Mouse (Mus musculus): Measurements from ENCODE around the gene Mboat7.

Mboat7 gene

DNA sequence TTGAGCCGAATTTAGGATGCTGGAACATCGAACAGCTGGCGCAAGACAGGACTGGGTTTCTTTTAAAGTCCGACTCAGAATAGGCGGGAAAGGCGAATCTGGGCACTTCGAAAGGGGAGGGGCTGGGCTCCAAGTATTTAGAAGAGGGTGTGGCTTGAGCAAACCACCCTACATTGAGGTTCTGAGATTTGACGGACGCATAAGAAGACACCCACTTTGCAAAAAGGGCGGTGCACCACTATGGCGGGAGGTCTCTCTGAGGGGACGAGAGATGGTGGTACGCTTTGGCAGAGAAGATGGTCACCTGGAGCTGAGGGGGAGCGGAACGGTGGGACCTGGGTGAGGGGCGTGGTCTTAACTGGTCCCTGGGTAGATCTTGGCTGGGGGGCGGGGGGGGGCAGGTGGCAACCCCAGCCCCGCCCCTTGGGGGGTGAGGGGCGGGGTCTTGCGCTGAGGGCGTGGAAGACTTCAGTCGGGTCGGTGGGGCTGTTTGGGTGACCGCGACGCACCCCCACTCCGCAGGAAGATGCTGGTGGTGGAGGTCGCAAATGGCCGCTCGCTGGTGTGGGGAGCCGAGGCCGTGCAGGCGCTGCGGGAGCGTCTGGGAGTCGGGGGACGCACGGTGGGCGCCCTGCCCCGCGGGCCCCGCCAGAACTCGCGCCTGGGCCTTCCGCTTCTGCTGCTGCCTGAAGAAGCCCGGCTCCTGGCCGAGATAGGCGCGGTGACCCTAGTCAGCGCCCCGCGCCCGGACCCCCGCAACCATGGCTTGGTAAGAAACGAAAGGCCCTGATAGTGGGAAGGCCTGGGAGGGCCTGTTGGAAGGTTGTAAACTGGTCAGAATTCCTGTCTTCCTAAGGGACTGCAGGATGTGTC, 989 bp upstream of the Mboat7 start:
- in situ Hi-C loops (cut with MboI, MseI): loop anchor here (25.0 kb wide), 1 partner anchor 1368 kb away; the partner anchor contains the start of genes U2af2 and Zfp580

DNA sequence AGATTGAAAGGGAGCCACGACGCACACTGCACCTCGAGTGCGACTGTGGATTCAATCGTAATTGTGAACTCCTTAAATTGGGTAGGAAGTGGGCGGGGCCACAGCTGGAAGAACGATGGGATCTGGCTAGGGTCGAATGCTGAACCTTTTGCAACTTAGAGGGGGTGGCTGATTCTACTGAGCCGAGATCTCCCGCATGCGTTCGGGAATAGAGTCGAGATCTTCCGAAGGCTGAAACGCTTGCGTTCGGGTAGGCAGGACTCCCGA, 419 bp upstream of the Mboat7 start:
- in situ Hi-C loops (cut with MboI, MseI): loop anchor here (25.0 kb wide), 1 partner anchor 1369 kb away; the partner anchor contains the start of genes U2af2 and Zfp580

DNA sequence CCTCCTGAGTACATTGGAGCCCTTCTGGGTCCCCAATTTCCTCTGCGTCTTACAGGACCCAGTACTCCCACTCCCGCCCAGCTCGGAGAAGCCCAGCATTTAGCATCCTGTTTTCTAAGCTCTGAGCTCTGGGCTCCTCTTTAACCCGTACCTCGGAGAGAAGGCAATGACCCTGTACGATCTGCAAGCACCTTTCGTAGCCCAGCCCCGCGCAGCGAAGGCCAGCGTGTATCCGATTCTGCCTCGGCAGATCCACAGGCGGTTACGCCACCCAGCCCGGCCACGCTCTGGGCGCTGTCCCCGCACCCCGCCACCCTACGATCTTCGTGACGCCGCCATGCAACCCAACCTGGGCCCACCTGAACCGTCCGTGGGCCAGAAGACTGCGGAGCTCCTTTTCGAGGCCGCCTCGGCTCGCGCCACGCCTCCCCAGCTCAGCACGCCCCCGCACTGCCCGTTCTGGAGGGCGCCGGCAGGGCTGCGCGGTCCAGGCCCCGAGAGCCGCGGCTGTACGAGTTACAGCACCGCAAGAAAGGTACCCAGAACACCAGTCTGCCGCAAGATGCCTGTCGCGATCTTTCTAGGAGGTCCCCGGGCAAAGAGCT, 839 bp downstream of the Mboat7 start, which contains the start of gene Tsen34:
Tsen34 (plus strand) TSS at position 482 of the 605 bp plus-strand sequence.
- in situ Hi-C loops (cut with MboI, MseI): loop anchor here (25.0 kb wide), 1 partner anchor 1370 kb away; the partner anchor contains the start of genes U2af2 and Zfp580

DNA sequence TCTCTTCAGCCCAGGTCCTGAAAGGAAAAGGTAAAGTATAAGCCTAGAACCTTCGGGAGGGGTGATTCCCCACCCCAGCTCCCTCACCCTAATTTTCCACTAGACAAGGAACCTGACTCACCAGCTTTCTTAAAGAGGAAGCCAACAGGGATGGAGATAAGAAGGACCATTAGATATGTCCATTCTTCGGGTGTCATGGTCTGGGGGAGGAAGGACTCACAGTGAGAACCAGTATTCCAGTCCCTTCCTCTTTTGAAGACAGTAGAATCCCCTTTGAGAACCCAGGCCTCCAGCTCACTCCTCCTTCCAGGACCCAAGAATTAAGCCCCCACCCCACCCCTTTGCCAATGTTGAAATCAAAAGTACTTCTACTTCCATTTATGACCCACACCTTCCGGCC, 1.4 kb downstream of the Mboat7 start:
- in situ Hi-C loops (cut with MboI, MseI): loop anchor here (25.0 kb wide), 1 partner anchor 1370 kb away; the partner anchor contains the start of genes U2af2 and Zfp580

DNA sequence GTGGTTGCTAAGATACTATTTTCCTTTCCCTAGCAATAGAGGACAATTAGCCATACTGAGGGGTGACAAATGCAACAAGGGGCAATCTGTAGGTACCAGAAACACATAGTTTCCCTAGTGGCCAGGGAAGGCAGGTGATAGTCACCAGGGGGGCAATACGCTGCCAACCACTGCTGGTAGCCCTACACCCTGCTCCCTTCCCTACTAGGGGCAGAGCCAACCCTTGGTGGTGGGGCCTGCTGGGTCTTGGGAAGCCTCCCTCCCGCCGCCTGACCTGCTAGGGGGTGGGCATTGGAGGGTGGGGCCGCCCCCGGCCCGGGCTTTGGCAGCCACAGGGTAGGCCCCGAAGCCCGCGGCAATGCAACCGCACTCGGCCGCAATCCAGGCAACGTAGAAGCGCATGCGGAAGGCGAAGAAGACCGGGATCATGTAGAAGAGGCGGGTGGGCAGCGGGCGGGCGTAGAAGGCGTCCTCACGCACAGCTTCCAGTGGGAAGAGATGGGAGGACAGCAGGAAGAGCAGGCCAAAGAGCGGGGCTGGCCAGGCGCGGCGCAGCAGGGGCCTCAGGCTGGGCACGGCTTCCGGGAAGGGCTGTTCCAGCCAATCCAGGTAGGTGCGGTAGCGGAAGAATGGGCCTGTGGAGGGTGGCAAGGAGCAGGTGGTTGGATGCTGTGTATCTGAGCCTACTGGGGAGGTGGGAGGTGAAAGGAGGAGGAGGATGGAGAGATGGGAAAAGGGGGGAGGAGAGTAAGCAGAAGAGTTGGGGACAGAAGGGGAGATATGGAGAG, 7.7 kb downstream of the Mboat7 start:
- in situ Hi-C loops (cut with MboI, MseI): loop anchor here (25.0 kb wide), 1 partner anchor 1377 kb away; the partner anchor contains the start of genes U2af2 and Zfp580

DNA sequence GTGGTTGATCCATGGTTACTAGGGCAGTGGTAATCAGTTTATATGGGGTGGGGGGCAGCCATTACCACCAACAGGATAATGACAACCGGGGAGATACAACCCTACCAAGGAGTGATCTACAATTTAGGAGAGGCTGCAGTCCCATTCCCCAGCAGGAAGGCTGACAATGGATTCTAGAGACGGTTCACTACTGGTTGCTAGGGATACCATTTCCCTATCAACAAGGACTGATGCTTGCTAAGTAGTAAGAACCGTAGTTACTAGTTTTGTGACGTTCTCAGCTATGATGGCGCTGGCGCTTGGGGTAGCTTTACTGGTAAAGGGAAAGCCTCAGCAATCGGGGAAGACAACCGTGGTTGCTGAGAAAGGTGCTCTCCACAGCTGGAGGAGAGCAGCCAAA, 8.6 kb downstream of the Mboat7 start:
- in situ Hi-C loops (cut with MboI, MseI): loop anchor here (25.0 kb wide), 1 partner anchor 1378 kb away; the partner anchor contains the start of genes U2af2 and Zfp580

DNA sequence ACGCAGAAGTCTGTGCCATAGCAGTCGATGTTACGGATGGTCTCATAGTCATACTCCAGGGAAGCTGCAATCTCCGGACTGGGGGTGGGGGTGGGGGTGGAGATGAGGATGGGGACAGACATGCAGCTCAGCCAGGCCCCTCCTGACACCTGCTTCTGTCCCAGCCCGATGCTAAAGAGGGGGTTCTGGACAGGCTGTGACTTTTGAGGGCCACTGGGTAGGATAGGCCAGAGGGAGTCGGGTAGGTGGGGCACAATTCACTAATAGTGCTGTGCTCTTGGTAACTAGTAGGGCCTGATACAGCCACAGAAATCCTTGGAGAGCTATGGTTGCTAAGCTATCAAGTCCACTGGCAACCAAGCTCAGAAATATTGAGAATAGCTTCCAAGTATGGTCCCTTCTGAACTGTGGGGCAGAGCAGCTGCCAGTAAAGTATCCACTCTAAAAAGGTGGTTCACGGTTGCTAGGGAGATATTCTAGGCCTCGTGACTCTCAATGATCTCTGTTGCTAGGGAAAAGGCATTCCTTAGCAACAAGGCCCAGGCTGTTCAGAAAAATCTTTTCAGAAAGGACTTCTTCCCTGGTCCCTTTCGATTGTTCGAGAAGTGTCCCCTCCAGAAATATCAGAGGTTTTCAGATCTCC, 9.3 kb downstream of the Mboat7 start:
- in situ Hi-C loops (cut with MboI, MseI): loop anchor here (25.0 kb wide), 1 partner anchor 1378 kb away; the partner anchor contains the start of genes U2af2 and Zfp580

DNA sequence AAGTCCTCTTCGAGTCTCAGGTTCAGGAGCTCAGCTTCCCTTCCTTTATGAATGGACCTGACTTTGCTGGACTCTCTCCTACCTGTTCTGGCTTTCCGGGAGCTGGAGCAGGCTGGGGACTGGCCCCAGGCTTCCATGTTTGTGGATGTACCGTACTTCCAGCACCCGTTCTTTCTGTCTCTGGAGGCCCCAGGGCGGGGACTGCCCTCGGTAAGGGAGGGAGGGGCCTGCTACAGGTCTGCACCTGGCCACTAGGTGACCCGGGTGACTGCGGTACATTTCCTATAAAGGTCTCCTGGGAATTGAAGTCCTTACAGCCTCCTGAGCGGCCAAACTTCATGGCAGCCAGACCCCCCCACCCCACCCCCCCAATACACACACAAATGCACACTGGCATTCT, 16.0 kb downstream of the Mboat7 start, which contains the start of gene Tmc4:
Tmc4 (minus strand) TSS at position 212 of the 400 bp plus-strand sequence.
- in situ Hi-C loops (cut with MboI, MseI): loop anchor here (25.0 kb wide), 1 partner anchor 1385 kb away; the partner anchor contains the start of genes U2af2 and Zfp580

DNA sequence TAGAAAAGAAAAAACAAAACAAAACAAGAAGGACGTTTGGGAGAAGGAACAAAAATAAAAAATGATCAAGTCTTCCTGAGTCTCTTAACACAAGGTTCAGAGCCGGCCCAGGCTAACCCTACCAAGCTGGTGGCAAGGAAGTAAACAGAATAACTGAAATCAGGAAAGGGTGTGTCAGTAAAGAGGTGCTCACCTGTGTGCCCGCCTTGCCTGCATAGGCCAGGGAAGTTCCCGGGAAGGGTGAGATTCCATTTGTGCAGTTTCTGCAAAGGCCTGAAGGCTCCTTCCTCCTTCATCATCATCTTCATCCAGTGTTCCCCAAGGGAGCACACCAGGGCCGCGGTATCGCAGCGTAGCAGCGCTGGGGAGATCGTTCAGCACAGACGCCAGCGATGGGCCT, 17.0 kb downstream of the Mboat7 start:
- in situ Hi-C loops (cut with MboI, MseI): loop anchor here (25.0 kb wide), 1 partner anchor 1386 kb away; the partner anchor contains the start of genes U2af2 and Zfp580

DNA sequence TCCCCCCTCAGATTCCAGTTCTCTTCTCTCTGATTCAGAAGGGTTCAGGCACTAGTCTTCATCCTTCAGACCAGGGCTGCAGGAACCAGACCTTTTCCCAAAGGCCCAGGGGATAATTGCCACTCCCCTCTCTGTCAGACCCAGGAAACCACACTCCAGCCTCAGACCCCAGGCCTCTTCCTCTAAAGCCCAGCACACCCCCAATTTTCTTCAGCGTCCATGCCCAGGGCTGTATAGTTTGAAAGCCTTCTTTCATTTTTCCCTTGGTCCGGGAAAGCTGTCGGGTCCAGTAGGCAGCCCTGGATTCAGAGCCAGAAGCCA, 18.1 kb downstream of the Mboat7 start:
- in situ Hi-C loops (cut with MboI, MseI): loop anchor here (25.0 kb wide), 1 partner anchor 1387 kb away; the partner anchor contains the start of genes U2af2 and Zfp580

DNA sequence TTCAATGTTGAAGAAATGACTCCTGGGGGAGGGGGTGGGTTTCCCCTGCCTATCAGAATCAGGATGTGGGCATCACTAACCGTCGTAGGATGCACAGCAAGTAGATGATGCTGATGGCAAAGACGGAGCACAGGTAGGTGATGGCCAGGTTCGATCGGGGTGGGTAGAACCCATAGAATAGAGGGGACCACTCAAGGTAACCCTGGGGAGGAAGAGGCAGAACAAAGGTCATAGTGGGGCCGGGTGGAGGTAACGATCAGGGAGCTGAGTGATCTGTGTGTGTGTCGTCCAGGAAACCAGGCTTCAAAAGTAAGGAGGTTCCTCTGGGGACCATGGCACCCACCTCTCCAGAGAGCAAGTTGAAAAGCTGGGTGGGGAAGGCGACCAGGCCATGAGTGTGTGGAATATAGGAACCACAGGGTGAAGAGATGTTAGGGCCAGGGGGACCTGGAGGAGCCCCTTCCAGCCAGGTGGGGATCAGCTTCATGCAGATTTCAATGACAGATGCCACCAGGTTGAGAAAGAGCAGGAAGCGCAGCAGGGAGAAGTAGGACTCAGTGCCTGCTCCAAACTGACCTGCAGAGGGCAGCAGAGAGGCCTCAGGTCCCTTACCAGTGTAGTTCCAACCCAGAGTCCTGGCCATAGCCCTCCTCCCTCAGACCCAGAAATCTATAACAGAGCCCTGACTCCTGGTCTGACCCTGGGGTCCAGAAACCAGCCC, 18.7 kb downstream of the Mboat7 start:
- in situ Hi-C loops (cut with MboI, MseI): loop anchor here (25.0 kb wide), 2 partner anchors 988 to 1388 kb away; partner anchors contain the start of genes Ppp6r1, U2af2 and Zfp580

DNA sequence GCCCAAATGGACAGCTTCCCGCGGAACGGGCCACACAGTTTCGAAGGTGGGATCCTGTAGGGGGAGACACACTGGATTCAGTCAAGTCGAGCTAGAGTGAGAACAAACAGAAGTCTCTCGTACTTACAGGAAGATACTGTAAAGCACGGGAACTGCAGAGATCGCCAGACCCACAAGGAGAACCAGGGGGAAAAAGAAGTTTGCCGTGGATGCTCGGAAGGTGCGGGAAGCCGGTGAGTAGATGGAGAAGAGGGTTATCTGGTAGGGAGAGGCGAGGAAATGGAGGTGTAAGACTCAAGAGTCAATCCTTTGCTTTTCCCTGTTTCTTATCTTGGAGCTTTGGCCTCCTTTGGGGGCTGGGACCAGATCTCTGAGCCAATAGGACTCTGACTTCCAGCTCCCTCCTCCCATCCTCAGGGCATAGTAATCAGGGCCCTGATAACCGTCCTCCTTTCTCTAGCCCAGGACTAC, 26.4 kb downstream of the Mboat7 start:
- in situ Hi-C loops (cut with MboI, MseI): loop anchor here (25.0 kb wide), 1 partner anchor 995 kb away; the partner anchor contains the start of gene Ppp6r1

DNA sequence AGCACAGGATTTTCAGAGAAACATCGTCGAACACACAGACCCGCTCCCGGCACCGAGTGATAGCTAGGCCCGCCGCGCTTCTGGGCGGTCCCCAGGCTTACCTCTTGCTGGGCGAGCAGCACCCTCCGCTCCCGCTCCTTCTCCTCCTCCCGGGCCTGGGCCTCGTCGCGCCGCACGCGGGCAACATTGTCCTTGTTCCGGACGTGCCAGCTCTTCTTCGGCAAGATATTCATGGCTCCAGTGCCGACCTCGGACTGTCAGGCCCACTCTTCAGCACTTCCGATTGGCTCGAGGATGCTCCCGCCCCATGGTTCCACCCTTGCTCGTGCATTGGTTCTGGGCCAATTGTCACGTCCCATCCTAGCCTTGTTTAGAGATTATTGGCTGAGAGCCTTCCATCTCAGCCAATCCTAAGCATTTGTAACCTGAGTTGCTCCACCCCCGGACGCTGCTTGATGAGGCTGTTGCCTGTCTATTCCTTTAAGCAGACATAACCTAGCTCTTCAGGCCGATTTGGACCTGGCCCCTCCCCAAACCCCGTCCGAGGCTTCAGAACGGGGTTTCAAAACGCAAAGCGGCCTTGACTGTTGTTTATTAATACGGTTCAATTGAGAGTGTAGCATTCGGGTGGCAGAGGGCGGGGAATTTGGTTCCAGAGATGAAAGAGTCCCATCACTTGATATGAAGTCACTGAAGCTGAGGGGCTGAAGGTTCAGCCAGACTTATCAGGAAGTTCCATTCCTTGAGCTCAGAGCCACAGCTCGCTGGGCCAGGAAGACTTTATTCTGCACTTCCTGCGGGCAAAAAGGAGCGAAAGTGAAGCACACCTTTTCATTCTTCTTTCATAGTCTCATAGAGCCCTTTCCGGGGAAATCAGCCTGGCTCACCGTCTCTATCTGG, 27.9 kb downstream of the Mboat7 start, which contains the start of gene Leng1:
Leng1 (minus strand) TSS at position 626 of the 900 bp plus-strand sequence.
- in situ Hi-C loops (cut with MboI, MseI): loop anchor here (25.0 kb wide), 1 partner anchor 997 kb away; the partner anchor contains the start of gene Ppp6r1

DNA sequence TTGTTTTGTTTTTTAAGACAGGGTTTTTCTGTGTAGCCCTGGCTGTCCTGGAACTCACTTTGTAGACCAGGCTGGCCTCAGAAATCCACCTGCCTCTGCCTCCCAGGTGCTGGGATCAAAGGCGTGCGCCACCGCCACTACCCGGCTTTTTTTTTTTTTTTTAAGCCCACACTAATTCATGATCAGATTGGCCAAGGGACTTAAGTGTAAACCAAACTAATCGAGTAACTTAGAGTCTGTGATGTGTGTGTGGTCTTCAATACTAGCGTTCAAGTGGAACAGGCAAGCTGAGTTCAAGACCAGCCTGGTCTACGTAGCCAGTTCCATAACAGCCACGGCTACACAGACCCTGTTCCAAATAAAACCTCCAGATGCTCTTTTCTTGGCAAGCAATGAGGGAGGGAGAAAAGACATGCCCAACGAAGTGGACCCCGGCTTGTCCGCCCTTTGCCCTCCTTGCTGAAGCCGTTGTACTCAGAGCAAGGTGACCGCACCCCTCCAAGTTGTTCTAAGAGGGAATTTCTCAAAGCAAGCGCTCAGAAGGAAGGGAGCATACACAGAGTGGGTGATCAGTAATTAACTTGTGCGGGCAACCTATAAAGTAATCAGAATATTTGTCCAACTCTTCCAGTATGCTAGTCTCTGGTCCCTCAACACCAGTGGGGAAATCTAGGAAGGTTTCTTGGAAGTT, 28.7 kb downstream of the Mboat7 start:
- in situ Hi-C loops (cut with MboI, MseI): loop anchor here (25.0 kb wide), 1 partner anchor 998 kb away; the partner anchor contains the start of gene Ppp6r1

DNA sequence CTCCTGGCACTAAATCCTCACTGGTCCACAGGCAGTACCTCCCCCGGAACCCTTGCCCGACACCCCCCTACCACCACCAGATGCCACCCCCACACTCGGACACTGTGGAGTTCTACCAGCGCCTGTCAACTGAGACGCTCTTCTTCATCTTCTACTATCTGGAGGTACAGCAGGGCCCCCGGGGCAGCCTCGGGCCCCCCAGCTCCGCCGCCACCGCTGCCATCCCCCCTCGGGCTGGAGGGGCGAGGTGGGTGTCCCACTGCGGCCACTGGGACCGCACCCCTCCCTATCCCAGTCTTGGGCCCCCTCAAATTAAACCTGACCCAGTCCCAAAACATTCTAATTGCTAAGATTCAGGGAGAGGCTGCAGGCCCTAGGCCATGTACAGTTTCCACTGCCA, 34.7 kb downstream of the Mboat7 start:
- in situ Hi-C loops (cut with MboI, MseI): loop anchor here (25.0 kb wide), 1 partner anchor 1004 kb away; the partner anchor contains the start of gene Ppp6r1

DNA sequence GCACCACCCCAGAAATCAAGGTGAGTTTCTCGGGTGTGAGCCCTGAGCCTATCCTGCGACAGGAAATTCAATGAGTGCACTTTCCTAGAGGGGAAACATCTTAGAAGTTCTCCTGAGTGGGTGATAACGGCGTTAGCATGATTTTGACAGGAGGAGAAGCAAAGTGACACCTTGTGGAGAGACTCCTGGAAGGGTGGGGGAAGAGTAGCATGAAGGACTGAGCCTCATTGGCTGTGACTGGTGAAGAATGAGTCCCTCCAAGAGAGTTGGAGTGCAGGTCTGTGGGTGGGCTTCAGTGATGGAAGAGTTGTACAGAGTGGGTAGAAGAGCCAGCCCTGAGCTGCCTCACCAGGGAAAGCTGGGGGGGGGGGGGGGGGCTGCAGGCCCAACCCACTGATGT, 36.4 kb downstream of the Mboat7 start:
- in situ Hi-C loops (cut with MboI, MseI): loop anchor here (25.0 kb wide), 1 partner anchor 1005 kb away; the partner anchor contains the start of gene Ppp6r1

DNA sequence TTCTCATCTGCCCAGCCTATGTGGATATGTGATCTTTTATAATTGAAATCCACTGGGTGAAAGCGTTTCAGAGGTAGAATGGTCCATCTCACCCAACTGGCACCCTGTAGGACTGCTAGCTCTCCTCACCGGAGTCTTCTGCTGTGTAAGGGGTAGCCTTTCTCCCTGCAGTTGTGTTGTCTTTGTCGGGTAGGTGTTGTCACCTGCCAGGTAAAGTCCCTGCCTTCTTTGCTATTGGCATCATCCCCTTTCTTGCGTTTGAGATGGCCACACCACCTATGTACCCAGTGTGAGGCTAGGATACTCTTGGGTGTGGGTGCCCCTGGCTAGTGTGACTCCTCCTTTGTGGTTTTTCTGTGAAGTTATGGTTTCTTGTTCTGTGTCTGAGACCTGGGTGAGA, 46.7 kb downstream of the Mboat7 start:
- in situ Hi-C loops (cut with MboI, MseI): no loop called here

DNA sequence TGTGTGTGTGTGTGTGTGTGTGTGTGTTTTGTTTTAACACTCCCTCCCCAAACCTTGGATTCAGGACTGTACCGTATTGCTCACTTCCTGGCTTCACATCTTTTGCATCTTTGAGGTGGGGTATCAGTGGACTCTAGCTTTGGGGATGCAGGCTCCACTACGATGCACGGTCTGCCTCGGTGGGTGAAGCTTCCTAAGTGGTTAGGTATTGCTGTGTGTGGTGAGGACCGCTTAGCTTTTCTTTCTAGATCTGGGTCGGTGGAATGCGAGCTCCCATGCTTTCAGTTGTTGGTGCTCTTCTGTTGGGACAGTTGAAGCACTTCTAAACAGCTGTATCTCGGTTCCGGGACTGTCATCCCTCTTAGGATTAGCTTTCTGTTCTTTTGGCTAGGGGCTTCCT, 47.1 kb downstream of the Mboat7 start:
- in situ Hi-C loops (cut with MboI, MseI): no loop called here
